Mouse (Mus musculus) right cerebral cortex, postnatal 36 days (tissue): ENCODE results near the gene Zfp993.
"Not testable (repeated sequence)": the region's sequence is repeated elsewhere in the genome, so short reads cannot be mapped to it uniquely, and the experiment has no call there.

ENCODE experiments used
- DNase-seq, 2 experiments: peaks; one replicate each; pipeline ENCODE4 v3.0.0; 2022; ENCODE audit warnings: low spot score in 2 of 2, mixed read lengths in 1 of 2

Zfp993 gene

DNA sequence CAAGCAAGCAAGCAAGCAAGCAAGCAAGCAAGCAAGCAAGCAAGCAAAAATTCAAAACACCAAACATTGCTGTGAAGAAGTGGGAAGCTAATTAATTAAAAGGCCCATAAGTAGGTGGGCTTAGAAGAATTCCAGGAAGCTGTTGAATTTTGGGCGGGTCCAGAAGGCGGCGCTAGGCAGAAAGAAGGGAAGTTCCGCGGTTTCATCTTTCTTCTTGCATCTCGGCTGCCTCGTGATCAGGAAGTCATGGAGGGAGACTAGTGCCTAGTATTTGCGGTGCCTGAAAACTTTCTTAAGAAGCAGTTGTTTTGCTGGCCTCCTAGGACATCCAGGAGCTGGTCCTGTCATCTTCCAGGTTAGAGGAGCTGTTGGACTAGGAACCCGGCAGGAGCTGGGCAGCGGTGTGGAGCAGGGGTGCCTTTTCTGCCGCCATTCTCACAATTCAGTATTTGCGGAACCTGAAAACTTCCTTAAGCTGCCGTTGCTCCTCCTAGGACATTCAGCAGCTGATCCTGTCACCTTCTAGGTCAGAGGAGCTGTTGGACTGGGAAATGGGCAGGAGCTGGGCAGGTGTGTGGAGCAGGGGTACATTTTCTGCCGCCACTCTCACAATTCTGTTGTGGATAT, at the start of gene Zfp993:
Zfp993 (plus strand) TSS at position 188 of the 627 bp plus-strand sequence.
- not testable (repeated sequence) for DNase-seq

GRCm38 (mm10) chr4:146579905-146580873, 30.6 kb upstream of the Zfp993 start:
- DNase-seq: not testable (repeated sequence)

DNA sequence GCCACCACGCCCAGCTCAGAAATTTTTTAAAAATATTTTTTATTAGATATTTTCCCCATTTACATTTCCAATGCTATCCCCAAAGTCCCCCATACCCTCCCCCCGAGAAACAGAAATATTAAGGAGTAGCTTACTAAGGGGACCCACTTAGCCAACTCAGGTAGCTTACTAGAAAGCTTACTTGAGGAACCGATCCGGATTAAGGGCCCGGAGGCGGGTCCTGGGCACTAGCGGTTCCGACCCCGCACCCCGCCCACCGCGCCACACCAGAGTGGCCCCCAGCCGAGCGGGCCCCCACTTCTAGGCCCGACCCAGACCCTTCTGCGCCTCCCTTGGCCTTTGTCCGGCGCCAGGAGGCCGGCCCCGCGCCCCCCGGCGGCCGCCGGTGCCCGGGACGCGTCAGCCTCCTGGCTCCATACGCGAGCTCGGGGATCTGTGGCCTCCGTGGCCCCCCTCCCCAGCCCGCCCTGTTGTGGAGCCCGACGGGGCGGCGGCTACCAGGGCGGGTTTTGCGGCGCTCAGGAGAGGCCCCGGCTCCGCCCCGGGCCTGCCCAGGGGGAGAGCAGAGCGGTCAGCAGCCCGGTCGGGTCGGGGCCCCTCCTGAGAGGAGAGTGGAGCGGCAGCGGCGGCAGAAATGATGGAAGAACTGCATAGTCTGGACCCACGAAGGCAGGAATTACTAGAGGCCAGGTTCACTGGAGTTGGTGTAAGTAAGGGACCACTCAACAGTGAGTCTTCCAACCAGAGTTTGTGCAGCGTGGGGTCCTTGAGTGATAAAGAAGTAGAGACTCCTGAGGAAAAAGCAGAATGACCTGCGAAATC, 7.0 kb upstream of the Zfp993 start:
- DNase-seq: not testable (repeated sequence)

GRCm38 (mm10) chr4:146644367-146644766, 33.6 kb downstream of the Zfp993 start:
- DNase-seq: not testable (repeated sequence)

DNA sequence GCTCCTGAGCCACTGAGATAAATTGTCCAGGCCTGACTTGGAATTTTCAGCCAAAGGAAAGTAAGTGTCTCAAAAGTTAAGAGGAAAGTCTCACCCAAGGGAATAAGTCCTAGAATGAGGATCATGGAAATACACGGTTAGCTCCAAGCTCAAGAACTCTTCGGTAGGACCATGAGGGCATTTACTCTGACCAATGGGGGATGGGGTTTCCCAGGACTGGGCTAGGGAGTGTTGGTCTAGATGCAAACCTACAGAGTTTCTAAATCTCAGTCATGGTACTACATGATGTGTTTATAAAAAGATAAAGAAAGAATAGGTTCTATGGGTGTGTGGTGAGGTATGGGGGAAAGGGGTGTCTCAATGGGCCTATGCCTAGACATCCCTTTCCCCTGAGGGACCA, 38.9 kb downstream of the Zfp993 start:
- not testable (repeated sequence) for DNase-seq

DNA sequence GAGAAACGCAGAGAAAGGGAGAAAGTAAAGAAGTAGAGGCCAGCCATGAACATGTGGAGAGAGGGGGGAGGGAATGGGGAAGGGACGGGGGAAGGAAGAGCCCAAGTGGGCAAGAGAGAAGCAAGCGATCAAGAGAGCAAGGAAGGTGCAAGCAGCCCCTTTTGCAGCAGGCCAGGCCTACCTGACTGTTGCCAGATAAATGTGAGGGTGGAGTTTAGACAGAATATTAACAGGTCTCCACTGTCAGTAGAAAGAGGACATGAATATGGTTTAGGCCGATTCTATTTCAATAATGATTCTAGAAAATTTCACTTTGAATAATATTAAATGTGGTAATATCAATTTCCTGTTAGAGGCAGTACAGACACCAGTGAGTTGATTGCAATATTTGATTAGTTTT, 39.4 kb downstream of the Zfp993 start:
- DNase-seq: not testable (repeated sequence)

DNA sequence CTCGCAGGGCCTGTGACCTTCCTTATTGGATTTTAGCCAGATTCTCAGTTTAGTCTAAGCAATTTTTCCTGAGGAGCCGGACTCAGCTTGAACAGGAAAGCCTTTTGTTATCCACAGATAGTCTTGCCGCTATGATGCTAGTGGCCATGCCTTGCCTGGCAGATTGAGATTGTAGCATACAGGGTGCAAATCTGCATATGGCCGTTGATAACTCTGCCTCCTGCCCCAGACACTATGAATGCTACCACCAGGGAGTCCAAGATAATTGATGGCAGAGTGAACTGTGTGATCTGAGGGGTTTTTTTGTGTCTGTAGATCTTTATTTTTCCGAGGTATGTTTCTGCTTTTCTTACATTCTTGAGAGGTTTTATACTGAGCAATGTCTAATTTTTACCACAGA, 39.9 kb downstream of the Zfp993 start:
- not testable (repeated sequence) for DNase-seq
